Mouse (Mus musculus) c-Kit-positive CD71-positive TER-119-positive erythroid progenitor cells, embryonic 14.5 days (primary cell): Measurements from ENCODE around the gene Lpcat2.
"Not testable (repeated sequence)": the region's sequence is repeated elsewhere in the genome, so short reads cannot be mapped to it uniquely, and the experiment has no call there.

Experiments used
- DNase-seq: peaks from one replicate; pipeline ENCODE4 v3.0.0-alpha.2; 2013; ENCODE audit warnings: low spot score

Lpcat2 gene

GRCm38 (mm10) chr8:92853188-92853983, 1.8 kb upstream of the Lpcat2 start:
- DNase-seq: no peak

- DNase-seq: no peak
Observed at GRCm38 (mm10) chr8:92854673-92855072, 466 bp upstream of the Lpcat2 start.

- DNase-seq: no peak
Observed at GRCm38 (mm10) chr8:92856273-92856986, 1.3 kb downstream of the Lpcat2 start.

GRCm38 (mm10) chr8:92858475-92859182, 3.5 kb downstream of the Lpcat2 start:
- no peak for DNase-seq

GRCm38 (mm10) chr8:92861977-92862376, 6.8 kb downstream of the Lpcat2 start:
- DNase-seq: no peak

- no peak for DNase-seq
Observed at GRCm38 (mm10) chr8:92870281-92870680, 15.1 kb downstream of the Lpcat2 start.

- DNase-seq: no peak
Observed at GRCm38 (mm10) chr8:92872063-92872759, 17.1 kb downstream of the Lpcat2 start.

- no peak for DNase-seq
Observed at GRCm38 (mm10) chr8:92875795-92876194, 20.7 kb downstream of the Lpcat2 start.

- no peak for DNase-seq
Observed at GRCm38 (mm10) chr8:92881247-92881646, 26.1 kb downstream of the Lpcat2 start.

GRCm38 (mm10) chr8:92883771-92884170, 28.6 kb downstream of the Lpcat2 start:
- DNase-seq: no peak

- not testable (repeated sequence) for DNase-seq
Observed at GRCm38 (mm10) chr8:92892216-92892615, 37.1 kb downstream of the Lpcat2 start.

- no peak for DNase-seq
Observed at GRCm38 (mm10) chr8:92893870-92894269, 38.7 kb downstream of the Lpcat2 start.

GRCm38 (mm10) chr8:92895053-92895452, 39.9 kb downstream of the Lpcat2 start:
- DNase-seq: no peak

GRCm38 (mm10) chr8:92896056-92896455, 40.9 kb downstream of the Lpcat2 start:
- no peak for DNase-seq

- DNase-seq: no peak
Observed at GRCm38 (mm10) chr8:92896611-92897010, 41.5 kb downstream of the Lpcat2 start.

GRCm38 (mm10) chr8:92897794-92898193, 42.7 kb downstream of the Lpcat2 start:
- DNase-seq: no peak

- DNase-seq: no peak
Observed at GRCm38 (mm10) chr8:92899590-92899989, 44.5 kb downstream of the Lpcat2 start.

GRCm38 (mm10) chr8:92901107-92901506, 46.0 kb downstream of the Lpcat2 start, which contains the start of gene Capns2:
Capns2 (plus strand) TSS chr8:92901407.
- no peak for DNase-seq

- DNase-seq: no peak
Observed at GRCm38 (mm10) chr8:92902981-92903380, 47.8 kb downstream of the Lpcat2 start.

GRCm38 (mm10) chr8:92903488-92904135, 48.5 kb downstream of the Lpcat2 start:
- DNase-seq: no peak

- no peak for DNase-seq
Observed at GRCm38 (mm10) chr8:92906553-92906952, 51.4 kb downstream of the Lpcat2 start.
